ENCODE assay signal across 7 mouse cellular contexts in the genomic region with DNA sequence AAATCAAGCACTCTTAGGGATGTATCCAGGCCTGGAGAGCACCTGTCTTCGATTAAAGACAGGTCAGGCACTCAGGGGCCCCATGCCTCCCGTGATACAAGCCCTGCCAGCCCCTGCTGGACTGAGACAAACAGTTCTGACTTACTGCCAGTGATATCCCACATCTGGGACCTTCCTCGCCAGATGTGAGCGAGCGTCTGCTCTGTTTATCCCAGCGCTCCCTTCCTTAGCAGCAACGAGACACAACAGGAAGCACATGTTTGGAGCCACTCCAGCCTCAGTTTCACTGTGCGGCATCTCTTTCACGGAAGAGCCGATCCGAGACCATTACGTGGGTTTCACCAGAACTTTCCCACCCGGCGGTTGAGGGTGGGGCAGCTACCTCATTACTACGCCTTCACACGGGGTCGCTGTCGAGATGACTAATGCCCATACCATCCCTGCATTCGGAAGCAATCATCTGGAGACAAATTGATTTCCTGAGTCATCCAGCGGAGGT. TPM values are rescaled to one million over a fixed set of nuclear protein-coding genes. Genes with fewer than 3 reads are reported as not detected.
DNase-seq lines count a peak whose midpoint lies in the region; ATAC-seq and TF ChIP-seq lines count a peak whose summit lies in the region.

No protein-coding gene starts in this region.

- H3K4me1 ChIP-seq in bone marrow macrophage, adult 2 months (ENCODE audit: control insufficient read depth, insufficient read depth, low read length) = no peaks in the 10 kb centered on the region
- peaks cover 40% of the 10 kb centered on the region for H3K4me1 ChIP-seq in forebrain, embryonic 10.5 days
- no peaks in the 10 kb centered on the region for H3K4me1 ChIP-seq in heart, postnatal 0 days (ENCODE audit: control insufficient read depth, insufficient read depth)
- peaks cover 17% of the 10 kb centered on the region for H3K4me1 ChIP-seq in limb, embryonic 11.5 days (ENCODE audit: control insufficient read depth, insufficient read depth, low read length)
- H3K4me1 ChIP-seq in midbrain, embryonic 15.5 days = peaks cover 15% of the 10 kb centered on the region

- WGBS in forebrain, embryonic 10.5 days = 28% methylated on average over 20 of the region's 20 CpGs
- WGBS in heart, postnatal 0 days = 28% methylated on average over 20 of the region's 20 CpGs
- 8% methylated on average over 20 of the region's 20 CpGs for WGBS in limb, embryonic 11.5 days
- WGBS in midbrain, embryonic 15.5 days = 16% methylated on average over 20 of the region's 20 CpGs

- TF ChIP-seq CTCF in bone marrow macrophage, adult 2 months (IDR thresholded peaks at IDR 0.05; ENCODE audit: low read depth, low read length) = no peak
- no peak for TF ChIP-seq CTCF in heart, postnatal 0 days (IDR thresholded peaks at IDR 0.05; ENCODE audit: low read depth)

- peak; percentile 57 for ATAC-seq in heart, postnatal 0 days (ENCODE audit: insufficient read depth, low read depth)
- ATAC-seq in limb, embryonic 11.5 days (ENCODE audit: insufficient number of reproducible peaks, low FRiP score, low TSS enrichment, low read depth) = peak; percentile 67; the same call in 1 of the 2 replicates
- no peak for ATAC-seq in midbrain, embryonic 15.5 days (replicated peaks)

- H3K4me2 ChIP-seq in heart, postnatal 0 days (ENCODE audit: low read depth, low read length) = peak overlapping the region; percentile 52
- peak overlapping the region; percentile 40 for H3K4me2 ChIP-seq in limb, embryonic 11.5 days (ENCODE audit: low read depth, severe bottlenecking)
- H3K4me2 ChIP-seq in midbrain, embryonic 15.5 days = peak overlapping the region; percentile 39

- peaks cover 11% of the 10 kb centered on the region; the same call in 1 of the 2 replicates for H3K27me3 ChIP-seq in forebrain, embryonic 10.5 days (ENCODE audit: poor library complexity, severe bottlenecking)
- H3K27me3 ChIP-seq in heart, postnatal 0 days (ENCODE audit: control insufficient read depth, insufficient read depth, low read length) = 0 out of 2 replicates have a peak, but pooled peaks cover 2% of the 10 kb centered on the region
- no peaks in the 10 kb centered on the region for H3K27me3 ChIP-seq in limb, embryonic 11.5 days (ENCODE audit: control insufficient read depth, insufficient read depth, low read length)
- H3K27me3 ChIP-seq in midbrain, embryonic 15.5 days (replicated peaks) = no peaks in the 10 kb centered on the region

- H3K36me3 ChIP-seq in forebrain, embryonic 10.5 days (replicated peaks) = no peaks in the 10 kb centered on the region
- H3K36me3 ChIP-seq in heart, postnatal 0 days (replicated peaks; ENCODE audit: control insufficient read depth, insufficient read depth, low read length) = no peaks in the 10 kb centered on the region
- no peaks in the 10 kb centered on the region for H3K36me3 ChIP-seq in limb, embryonic 11.5 days (ENCODE audit: control insufficient read depth, insufficient read depth, low read length)
- H3K36me3 ChIP-seq in midbrain, embryonic 15.5 days (replicated peaks) = no peaks in the 10 kb centered on the region

- DNase-seq in forebrain, embryonic 10.5 days (ENCODE audit: extremely low spot score, low spot score) = peak; percentile 35
- DNase-seq in heart, postnatal 0 days (ENCODE audit: low spot score) = peak; percentile 43
- peak; percentile 69 for DNase-seq in limb, embryonic 11.5 days (ENCODE audit: low spot score)
- DNase-seq in ovary, postnatal 36 days (ENCODE audit: low spot score) = no peak
- DNase-seq in cerebellum, postnatal 4 days (ENCODE audit: low spot score in 2 of 2) = no peak

- H3K4me3 ChIP-seq in bone marrow macrophage, adult 2 months (ENCODE audit: insufficient read depth, low read length) = 0 out of 2 replicates have a peak overlapping the region, but pooled peaks have one; percentile 8
- H3K4me3 ChIP-seq in forebrain, embryonic 10.5 days = peak overlapping the region; percentile 27
- peak overlapping the region; percentile 16 for H3K4me3 ChIP-seq in heart, postnatal 0 days (ENCODE audit: low read depth, low read length)
- H3K4me3 ChIP-seq in limb, embryonic 11.5 days (ENCODE audit: low read depth, low read length) = no peak overlapping the region
- H3K4me3 ChIP-seq in midbrain, embryonic 15.5 days = 0 out of 2 replicates have a peak overlapping the region, but pooled peaks have one; percentile 15

- H3K9ac ChIP-seq in heart, postnatal 0 days (replicated peaks; ENCODE audit: low read depth, low read length) = no peak overlapping the region
- no peak overlapping the region for H3K9ac ChIP-seq in limb, embryonic 11.5 days (ENCODE audit: low read length)
- no peak overlapping the region for H3K9ac ChIP-seq in midbrain, embryonic 15.5 days

- no peak for TF ChIP-seq POLR2A in bone marrow macrophage, adult 2 months (IDR thresholded peaks at IDR 0.05; ENCODE audit: borderline replicate concordance, low read depth, low read length)

- no peaks in the 10 kb centered on the region for H3K9me3 ChIP-seq in forebrain, embryonic 10.5 days
- H3K9me3 ChIP-seq in heart, postnatal 0 days (replicated peaks; ENCODE audit: control insufficient read depth, low read length) = no peaks in the 10 kb centered on the region
- H3K9me3 ChIP-seq in limb, embryonic 11.5 days (ENCODE audit: control insufficient read depth, low read length) = no peaks in the 10 kb centered on the region
- H3K9me3 ChIP-seq in midbrain, embryonic 15.5 days = no peaks in the 10 kb centered on the region

- TF ChIP-seq EP300 in heart, postnatal 0 days (IDR thresholded peaks at IDR 0.05; ENCODE audit: low read depth) = no peak

- no peak overlapping the region for H3K27ac ChIP-seq in bone marrow macrophage, adult 2 months (ENCODE audit: insufficient read depth, low read depth, low read length)
- H3K27ac ChIP-seq in forebrain, embryonic 10.5 days = peak overlapping the region; percentile 73
- no peak overlapping the region for H3K27ac ChIP-seq in heart, postnatal 0 days (ENCODE audit: low read depth)
- H3K27ac ChIP-seq in limb, embryonic 11.5 days (replicated peaks; ENCODE audit: low read depth, low read length) = no peak overlapping the region
- H3K27ac ChIP-seq in midbrain, embryonic 15.5 days = no peak overlapping the region

RNA-seq across cellular contexts. Expression of gene F2rl1, which starts 23.3 kb away (rescaled TPM):
- polyA plus RNA-seq in bone marrow macrophage, adult 2 months (2012; ENCODE audit: insufficient read depth, insufficient read length, missing spikeins) = not detected in 2 replicates
- polyA plus RNA-seq in forebrain, embryonic 10.5 days (2016; fragmentation: Nextera tagmentation; extraction: Ambion mirVana) = 0.16 TPM in 1 of 2 replicates, not detected in the other
- total RNA-seq in heart, postnatal 0 days (2014; rRNA removed; ENCODE audit: low replicate concordance) = 0.95 and 2.3 TPM in 2 replicates
- 0.21 and 0.25 TPM in 2 replicates for polyA plus RNA-seq in heart, postnatal 0 days (2015; fragmentation: Nextera tagmentation; extraction: Ambion mirVana)
- polyA plus RNA-seq in limb, embryonic 11.5 days (2014; fragmentation: Nextera tagmentation; extraction: Ambion mirVana) = 0.11 TPM in 1 of 2 replicates, not detected in the other
- 0.14 and 0.15 TPM in 2 replicates for polyA plus RNA-seq in midbrain, embryonic 15.5 days (2015; fragmentation: Nextera tagmentation; extraction: Ambion mirVana)

Comparison
In these comparisons a context has a peak if more than half of its experiments do, and no peak if none do; other contexts are left out.
1. DNase-seq: peak in forebrain, embryonic 10.5 days (single experiment), heart, postnatal 0 days (single experiment) and limb, embryonic 11.5 days (single experiment); none in ovary, postnatal 36 days (single experiment) and cerebellum, postnatal 4 days (0 of 2).
2. Peak in every context shown above with its lines, with median percentiles within 50 percentile points of each other: H3K4me2 ChIP-seq.